Mouse (Mus musculus): ENCODE data around the gene Akap6.
A peak's percentile ranks its signal among the peaks of the same experiment; 100 is the strongest.

The Akap6 gene

DNA sequence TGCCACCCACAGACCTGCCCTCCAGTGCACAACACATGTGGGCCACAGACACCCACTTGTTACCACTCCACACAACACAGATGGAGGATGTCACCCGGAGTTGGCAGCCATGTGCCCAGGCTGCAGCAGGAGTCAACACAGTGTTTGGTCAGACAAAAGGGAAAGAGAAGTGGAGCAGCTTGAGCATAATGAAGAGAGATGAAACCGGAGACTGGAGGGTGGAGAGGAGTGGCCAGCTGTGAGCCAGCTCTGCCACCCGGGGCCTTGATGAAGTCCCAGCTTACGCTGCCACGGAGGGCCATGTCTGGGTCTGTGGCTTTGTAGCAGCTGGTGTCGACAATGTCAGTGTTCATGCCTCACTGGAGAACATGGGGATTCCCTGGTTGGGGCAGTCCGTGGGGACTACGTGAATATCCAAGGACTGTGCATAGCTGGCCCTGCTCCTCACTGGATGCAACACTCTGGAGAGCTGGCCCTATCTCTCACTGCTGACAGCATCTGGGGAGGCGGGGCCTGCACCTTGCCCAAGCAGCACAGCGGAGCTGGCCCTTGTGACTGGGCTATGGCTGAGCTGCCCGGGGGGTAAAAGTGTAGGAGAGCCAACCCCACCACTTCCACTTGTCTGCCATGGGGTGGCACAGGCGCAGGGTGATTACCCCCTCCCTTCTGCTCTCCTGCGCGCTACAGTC lies 148.8 kb downstream of the Akap6 start:
- DNase-seq (ENCODE audit: low spot score in 2 of 2) = no peak

DNA sequence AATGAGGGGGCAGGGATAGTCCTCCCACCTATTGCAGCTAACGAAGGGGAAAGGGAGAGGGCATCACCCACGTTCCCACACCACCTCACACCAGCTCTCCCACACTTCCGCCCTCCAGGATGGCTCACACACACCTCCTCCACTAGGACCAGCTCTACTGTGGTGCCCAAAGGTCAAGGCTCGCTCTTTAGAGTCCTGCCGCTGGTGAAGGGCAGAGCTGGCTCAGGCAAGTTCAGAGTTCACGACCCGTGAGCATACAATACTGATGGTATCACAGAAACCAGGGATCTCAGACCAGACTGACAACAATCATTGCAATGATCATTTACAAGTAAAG lies 149.3 kb downstream of the Akap6 start:
- no peak for DNase-seq (ENCODE audit: low spot score in 2 of 2)

DNA sequence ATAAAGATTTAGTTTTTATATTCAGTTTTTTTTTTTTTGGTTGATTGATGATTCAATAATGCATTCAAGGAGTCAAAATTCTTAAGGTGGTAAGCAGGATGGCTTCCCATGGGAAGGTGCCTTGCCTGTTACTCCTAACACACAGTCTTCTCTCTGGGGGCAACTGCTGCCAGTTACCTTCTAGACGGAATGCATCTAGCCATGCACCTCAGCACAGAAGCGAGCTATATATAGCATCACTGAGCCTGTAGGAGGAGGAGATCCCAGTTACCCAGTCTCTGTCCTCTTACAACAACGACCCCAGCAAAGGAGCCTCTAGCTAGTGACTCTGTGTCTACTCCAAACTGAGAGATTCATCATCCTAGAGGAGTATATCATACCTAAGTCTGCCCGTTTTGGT lies 150.1 kb downstream of the Akap6 start:
- no peak for DNase-seq (ENCODE audit: low spot score in 2 of 2)

DNA sequence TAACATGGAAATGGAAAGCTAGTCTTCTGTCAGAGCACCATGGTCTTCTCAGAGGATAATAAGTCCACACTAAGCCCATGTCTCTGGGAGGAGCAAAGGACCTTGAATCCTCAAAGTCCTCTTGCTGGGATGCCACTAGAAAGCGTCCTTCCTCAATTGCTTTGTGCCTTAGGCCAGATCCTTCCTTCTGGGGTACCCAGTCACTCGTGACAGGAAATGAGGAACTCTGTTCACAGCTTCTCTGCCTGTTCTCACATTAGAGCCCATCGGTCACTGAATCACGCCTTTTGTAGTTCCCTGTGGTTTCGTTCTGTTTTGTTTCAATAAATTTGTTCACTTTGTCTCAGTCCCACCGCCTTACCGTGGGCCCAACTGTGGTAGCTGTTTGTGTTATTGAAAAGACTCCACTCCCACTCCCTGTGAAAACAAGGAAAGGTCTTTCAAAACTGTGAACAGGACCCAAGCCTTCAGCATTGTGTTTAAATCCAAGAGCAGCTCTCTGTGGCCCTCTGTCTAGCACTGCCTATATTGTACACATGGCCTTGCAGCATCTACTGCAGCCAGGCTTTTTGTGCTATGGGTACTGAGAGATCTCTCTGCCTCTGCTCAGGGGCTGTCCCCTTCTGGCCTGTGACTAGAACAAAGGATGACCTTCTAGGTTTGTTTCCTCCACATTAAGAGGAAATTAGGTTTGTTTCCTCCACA lies 151.3 kb downstream of the Akap6 start:
- DNase-seq (ENCODE audit: low spot score in 2 of 2) = no peak

DNA sequence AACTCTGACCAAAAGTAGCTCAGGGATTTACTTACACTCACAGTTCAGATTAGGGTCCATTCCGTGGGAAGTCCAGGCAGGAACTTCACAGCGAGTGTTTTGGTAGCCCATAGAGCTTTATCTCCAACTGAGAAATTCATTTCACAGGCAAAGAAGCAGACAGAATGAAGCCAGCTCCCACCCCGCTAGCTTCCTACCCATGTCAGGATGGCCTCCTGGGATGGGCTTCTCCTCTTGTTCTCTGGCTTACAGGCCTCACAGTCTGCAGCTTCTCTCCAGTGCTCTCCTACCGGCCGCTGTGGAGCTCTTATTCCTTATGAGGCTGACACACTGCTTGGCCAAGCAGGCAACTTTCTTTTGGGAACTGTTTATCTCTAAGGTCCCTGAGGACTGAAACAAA lies 152.0 kb downstream of the Akap6 start:
- no peak for DNase-seq (ENCODE audit: low spot score in 2 of 2)

DNA sequence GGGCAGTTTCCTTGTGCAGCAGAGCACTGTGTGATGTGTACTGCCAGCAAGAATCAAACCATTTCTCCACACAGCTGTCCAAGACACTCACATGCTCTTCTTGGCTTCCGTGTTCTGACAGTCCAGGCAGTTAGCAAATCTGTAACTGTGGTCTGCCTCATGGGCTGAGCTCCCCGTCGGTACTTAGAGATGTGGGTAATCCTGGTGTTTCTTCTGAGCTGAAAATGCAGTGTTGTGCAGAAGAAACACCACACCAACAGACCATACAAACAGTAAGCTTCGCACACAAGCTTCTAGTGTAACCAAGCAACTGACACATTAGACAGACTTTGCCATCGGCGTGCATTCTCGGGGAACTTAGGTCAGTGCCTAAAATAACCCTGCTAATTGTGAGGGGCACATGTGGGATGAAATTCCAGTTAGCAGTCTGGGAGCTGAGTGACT lies 155.1 kb downstream of the Akap6 start:
- no peak for DNase-seq (ENCODE audit: low spot score in 2 of 2)

DNA sequence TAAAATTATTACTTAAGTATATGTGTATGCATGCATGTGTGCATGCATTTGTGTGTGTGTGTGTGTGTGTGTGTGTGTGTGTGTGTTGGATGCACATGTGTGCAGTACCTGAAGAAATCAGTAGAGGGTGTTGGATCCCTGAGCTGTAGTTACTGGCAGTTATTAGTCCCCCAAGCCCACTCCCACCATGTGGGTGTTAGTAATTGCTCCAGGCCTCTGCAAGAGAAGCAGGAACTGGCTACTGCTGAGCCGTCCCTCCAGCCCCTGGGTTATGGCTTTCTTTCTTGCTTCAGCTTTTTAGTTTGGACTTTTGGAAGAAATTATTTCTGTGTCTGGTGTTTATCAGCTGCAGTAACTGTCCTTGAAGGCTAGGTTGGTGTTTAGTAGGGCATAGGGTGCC lies 156.9 kb downstream of the Akap6 start:
- no peak for DNase-seq (ENCODE audit: low spot score in 2 of 2)

DNA sequence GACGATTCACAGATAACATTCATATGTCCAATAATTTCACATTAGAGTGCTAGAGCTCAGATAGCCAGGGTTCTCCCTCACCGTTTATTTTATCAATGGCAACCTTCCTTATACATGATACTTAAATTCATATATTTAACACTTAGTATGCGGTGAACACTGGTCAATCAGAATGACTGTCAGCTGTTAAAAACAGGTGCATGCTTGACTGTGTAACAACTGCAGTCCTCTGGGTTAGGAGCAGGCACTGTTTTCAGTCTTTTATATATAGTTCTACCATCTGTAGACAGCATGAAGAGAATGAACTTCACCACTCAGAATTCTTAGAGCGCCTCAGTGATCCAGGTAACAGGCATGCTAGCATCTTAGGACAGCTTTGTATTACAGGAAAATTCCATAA lies 158.1 kb downstream of the Akap6 start:
- DNase-seq (ENCODE audit: low spot score in 2 of 2) = no peak

DNA sequence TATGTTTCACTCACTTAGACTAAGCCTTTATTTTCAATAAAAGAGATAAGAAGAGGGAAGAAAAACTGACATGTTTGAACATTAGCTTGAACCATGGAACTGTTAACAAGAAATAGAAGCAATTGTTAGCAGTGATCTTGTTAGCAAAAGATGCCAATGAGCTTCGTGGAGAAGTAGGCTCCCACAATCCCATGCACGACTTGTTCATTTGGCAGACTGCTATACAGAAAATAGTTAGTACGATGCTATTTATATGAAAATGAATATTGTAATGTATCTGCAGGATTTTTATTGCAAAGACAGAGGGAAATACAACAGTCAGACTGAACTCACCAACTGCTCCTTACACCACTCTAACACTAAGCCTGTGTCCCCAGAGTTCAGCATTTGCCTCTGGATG lies 162.7 kb downstream of the Akap6 start:
- DNase-seq (ENCODE audit: low spot score in 2 of 2) = no peak

DNA sequence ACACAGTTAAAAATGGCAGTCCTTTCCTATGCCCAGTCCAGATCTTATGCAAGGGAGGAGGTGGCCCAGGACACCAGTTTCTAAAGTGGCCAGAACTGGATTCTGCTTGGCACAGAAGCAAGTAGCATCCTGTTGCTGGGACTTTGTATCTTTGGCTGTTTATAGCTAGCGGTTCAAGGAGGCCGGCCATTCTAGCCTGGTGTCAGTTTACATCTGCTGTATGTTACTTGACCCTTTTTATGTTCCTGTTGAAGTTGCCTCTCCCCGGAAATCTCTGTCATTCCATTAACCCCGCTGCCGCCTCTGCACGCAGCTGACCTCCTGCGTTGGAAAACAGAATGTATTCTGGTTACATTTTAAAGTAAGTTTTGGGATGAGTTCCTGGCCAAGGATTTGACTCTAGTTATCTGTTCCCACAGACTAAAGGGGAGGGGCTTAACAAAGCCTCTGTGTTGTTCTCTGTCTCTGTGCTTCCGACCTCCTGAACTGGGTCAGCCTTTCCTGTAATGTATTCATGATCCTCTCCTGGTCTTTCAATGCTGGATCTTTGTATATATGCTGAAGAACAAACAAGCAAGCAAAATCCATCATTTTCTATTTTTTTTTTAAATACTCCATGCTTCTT lies 168.9 kb downstream of the Akap6 start:
- DNase-seq (ENCODE audit: low spot score in 2 of 2) = no peak

DNA sequence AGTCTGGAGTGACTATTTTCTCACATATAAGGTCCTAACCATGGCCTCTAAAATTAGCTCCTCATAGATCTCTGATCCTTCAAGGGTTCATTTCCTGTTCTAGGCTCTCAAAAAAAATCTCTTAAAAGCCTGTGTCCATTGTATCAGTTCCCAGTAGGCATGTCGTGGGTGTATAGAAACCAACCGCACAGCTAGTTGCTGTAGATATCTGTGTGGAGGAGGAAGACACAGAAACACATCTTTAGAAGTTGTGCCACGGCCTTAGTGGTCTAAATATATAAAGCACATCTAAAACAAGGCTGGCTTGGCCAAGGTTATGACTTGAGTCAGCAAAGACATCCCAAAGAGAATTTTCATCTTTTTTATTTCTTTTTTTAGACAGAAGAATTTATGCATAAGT lies 172.4 kb downstream of the Akap6 start:
- DNase-seq (ENCODE audit: low spot score in 2 of 2) = no peak

DNA sequence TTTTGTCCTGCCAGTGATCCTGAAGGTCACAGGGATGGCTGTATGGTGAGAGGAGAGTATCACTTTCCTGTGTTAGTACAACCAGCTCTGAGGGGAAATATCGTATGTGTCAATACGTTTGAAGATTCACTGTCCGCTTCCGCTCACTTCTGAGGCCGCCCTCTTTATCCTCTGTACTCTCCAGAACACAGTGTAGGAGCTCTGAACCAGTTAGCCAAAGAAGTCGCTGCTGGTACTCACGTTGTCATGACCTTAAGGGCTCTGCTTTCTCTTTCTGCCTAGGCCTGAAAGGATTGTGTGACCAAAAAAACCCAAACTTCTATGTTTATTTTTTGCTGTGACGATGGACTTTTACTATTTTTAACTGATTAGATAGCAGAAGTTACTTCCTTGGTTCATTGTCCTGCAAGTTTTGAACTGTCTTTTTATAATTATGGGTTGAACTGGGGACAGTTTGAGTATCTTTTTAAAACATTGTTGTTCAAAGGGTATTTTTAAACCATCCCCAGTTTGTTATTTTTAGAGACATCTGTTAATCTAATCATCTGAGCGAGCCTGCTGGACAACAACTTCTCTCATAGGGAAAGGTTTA lies 175.2 kb downstream of the Akap6 start:
- DNase-seq (ENCODE audit: low spot score in 2 of 2) = no peak

DNA sequence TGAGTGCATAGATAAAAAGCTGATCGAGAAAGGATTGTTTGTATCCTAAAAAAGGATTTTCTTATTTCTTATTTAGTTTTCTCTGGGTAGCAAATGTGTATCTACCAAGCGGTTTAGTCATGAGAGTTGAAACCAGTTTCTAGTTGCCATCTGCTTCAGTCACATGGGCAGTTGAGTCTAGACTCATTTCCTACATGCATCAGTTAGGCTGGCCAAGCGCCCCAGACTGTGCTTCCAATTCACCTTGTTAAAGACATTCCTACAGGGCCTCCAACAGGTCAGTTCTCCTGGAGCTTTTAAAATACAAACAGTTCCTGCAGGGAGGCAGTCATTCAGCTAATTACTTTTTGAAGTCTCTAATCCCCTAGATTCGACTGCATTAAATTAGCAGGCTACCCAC lies 176.9 kb downstream of the Akap6 start:
- peak in 1 of 2 experiments; percentile 39 for DNase-seq (ENCODE audit: low spot score in 2 of 2)

DNA sequence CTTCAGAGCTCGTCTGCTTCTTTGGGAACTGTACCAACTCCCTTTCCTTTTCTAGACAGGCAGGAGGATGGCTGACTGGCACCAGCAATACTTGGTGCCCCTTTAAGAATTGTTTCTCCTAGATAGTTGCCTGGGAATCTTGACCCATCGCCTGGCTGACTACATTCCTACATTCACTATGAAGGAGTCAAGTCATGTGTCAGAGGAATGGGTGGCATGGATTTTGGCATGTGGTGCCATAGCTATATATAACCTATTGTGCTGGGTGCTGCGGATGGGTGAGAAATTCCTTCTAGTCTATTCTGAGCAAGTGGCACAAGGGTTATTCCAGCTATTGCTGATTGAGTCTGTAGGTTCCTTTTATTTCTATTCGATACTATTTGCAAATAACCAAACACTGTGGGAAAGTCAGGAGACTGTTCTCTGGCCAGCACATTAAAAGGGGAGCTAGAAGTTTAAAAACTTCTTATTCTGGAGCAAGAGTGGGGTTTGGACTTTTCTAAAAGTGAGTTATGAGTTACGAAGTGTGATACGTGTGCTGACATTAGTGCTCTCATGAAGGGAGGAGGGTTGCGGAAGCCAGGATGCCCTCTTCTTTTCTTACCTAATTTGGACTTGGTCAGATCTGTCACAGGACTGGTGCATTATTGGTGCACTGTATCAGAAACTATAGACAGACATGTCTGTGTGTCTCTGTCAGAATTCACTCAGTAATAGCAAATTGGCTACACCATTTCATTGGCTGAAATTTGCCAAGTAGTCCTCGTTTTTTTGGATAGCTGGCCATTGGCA lies 178.0 kb downstream of the Akap6 start:
- DNase-seq (ENCODE audit: low spot score in 2 of 2) = no peak

DNA sequence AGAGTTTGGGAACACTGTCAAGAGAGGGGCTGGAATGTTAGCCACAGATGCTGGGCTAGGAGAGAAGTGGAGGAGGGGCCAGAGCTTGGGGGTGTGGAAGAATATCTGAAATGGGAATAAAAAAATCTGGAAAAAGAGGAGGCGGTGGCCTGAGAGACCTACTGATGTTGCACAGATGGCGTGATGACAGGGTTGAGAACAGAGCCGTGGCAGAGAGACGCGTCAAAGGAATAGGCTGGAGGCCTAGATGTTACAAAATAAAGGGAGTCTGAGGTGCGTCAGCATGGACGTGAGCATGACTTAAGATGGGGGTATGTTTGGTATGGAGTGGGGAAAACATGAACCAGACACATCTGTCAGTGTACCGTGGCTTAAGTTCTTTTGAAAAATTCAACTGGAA lies 180.1 kb downstream of the Akap6 start:
- DNase-seq (ENCODE audit: low spot score in 2 of 2) = no peak

DNA sequence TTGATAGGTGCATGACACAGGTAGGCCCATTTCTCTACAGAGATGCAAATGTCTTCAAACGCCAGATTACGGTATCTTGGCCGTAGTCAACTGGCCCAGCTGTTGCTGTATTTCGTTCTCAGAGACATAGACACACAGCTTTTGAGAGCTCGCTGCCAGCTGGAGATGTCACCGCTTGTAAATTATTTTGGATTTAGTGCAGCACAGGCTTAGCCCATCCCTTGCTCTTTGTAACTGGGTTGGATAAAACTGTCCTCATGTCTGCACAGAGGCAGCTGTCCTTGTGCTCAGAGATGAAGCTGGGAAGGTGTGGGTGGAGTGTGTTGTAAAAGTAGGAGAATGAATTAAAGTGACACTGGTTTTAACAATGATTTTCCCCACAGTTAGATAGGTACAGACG lies 193.3 kb downstream of the Akap6 start:
- no peak for DNase-seq (ENCODE audit: low spot score in 2 of 2)

DNA sequence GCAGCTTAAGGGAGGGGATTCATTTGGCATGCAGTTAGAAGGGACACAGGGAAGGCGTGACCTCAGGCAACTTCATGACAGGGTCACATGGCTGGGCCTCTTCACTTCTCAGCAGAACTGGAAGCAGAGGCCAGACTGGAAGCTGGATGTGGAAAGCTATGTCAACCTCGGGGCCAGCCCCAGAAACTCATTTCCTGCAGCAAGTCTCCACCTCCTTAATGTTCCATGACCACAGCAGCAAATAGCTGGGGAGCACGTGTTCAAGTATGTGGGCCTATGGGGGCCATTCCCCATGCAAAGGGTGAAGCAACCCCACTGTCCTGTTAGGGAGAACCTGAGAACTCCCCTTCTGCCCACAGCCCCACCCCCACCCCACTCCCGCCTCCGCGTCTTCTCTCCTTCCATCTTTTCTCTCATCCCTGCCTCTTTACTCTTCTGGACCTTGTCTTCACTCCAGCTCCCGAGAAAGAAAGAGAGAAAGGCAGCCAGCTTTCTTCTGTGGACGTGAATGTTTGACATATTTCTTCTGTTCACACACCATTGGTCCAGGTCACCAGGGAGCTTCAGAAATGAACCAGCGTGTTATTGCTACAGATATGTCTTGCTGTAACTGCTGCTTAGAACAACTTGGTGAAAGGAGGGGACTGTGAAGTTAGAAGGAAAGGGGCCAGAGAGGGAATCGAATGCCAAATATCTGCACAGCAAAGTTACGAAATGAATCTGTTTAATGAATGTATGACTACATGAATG lies 194.6 kb downstream of the Akap6 start:
- no peak for DNase-seq (ENCODE audit: low spot score in 2 of 2)

DNA sequence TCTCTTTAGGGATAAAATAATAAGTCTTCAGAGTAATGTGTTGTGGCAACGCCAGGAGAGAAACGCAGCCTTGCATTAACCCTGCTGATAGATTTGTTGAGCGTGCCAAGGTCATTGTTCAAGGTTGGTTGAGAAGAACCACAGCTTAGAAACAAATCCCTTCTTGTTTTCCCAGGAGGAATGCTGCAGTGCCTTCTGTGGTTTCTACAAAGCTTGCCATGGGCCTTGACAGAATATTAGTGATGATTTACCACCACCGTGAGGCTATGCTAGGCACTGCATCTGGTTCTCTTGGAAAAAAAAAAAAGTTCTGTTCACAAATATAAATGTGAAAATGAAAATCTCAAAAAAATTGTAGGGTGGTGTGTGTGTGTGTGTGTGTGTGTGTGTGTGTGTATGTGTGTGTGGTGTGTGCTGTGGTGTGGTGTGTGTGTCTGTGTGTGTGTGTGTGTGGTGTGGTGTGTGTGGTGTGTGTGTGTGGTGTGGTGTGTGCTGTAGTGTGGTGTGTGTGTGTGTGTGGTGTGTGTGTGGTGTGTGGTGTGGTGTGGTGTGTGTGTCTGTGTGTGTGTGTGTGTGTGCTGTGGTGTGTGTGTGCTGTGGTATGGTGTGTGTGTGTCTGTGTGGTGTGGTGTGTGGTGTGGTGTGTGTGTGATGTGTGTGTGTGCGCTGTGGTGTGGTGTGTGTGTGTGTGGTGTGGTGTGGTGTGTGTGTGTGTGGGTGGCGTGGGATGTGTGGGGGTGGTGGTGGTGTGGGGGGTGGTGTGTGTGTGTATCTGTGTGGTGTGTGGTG lies 196.7 kb downstream of the Akap6 start:
- peak in 1 of 2 experiments; percentile 73 for DNase-seq (ENCODE audit: low spot score in 2 of 2)

DNA sequence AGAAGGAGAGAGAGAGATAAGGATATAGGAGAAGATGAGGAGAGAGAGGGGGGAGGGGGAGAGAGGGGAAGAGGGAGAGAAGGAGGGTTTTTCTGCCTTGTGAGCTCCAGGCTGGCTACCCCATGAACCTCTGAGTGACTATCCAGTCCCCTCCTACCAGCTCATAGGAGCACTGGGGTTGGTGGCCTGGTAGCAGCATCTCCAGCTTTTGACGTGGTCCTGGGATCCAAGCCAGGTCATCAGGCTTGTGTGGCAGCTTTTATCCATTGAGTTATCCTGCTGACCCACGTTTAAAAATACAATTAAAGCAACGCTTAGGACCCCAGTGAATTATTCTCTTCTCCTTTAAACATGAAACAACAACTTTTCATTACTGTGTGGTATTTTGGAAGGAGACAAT lies 197.6 kb downstream of the Akap6 start:
- DNase-seq (ENCODE audit: low spot score in 2 of 2) = no peak

DNA sequence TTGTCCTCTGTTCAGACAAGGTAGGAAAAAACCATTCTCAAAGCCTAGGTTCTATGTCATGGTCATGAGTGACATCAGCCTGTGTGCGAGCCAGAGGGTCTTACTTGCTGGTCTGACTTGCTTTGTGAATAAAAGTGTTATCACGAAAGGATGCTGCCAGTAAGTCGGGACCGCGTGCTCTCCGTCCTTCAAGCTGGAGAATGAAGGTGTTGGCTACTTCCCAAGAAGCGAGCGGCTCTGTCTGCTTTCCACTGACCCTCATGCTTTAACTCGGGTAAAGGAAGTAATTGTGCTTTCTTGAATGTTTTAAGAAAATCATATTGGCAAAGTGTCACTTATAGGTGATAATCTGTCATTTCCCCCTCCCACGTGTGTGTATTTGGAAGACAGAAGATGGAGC lies 198.9 kb downstream of the Akap6 start:
- DNase-seq (ENCODE audit: low spot score in 2 of 2) = no peak

DNA sequence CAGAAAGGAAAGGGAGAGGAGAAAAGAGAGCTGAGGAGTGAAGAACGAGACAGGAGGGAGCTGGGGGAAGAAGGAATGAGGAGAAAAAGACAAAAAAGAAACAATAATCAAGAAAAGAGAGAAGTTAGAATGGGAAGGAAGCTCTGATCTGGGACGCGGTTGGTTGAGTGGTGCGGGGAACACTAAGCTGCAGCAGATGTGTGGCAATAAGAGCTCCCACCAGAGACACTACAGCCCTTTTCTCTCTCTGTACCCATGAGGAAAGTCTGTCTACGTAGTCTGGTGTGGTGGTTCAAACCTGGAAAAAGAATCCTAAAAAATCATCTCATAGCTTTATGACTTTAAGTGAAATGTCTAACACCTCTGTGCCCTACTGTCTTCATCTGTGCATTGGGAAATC lies 204.9 kb downstream of the Akap6 start:
- DNase-seq (ENCODE audit: low spot score in 2 of 2) = no peak
